Mouse (Mus musculus): Measurements from ENCODE around the gene Tex37. TPM values are rescaled to one million over a fixed set of nuclear protein-coding genes. Genes with fewer than 3 reads are reported as not detected.

Tex37 gene
- polyA plus RNA-seq, 1 experiment from 2014 or later = not detected

- no peak overlapping the region for H3K4me3 ChIP-seq
- H3K9me3 ChIP-seq (replicated peaks) = no peaks in the 10 kb centered on the region
- WGBS = 77% methylated on average over 5 of the region's 5 CpGs
- no peak overlapping the region for H3K27ac ChIP-seq (replicated peaks)
- DNase-seq (ENCODE audit: low spot score) = no peak
- no peaks in the 10 kb centered on the region for H3K27me3 ChIP-seq (ENCODE audit: low read depth, poor library complexity, severe bottlenecking)
- H3K36me3 ChIP-seq = peaks cover 8% of the 10 kb centered on the region
- peaks cover 18% of the 10 kb centered on the region for H3K4me1 ChIP-seq
Measured at GRCm38 (mm10) chr6:70874035-70874775, 44.5 kb downstream of the Tex37 start.

- Histone ChIP-seq H3K27me3 (ENCODE audit: low read depth, poor library complexity, severe bottlenecking) (no peaks in the 10 kb centered on the region), H3K9me3 (replicated peaks) (no peaks in the 10 kb centered on the region), H3K4me1 (peaks cover 13% of the 10 kb centered on the region), H3K4me3 (no peak overlapping the region), H3K36me3 (no peaks in the 10 kb centered on the region), H3K27ac (replicated peaks) (no peak overlapping the region)
- WGBS = 86% methylated on average over 7 of the region's 7 CpGs
- DNase-seq (ENCODE audit: low spot score) = no peak
Measured at GRCm38 (mm10) chr6:70872570-70872969, 46.2 kb downstream of the Tex37 start.

- Histone ChIP-seq H3K9me3 (replicated peaks) (no peaks in the 10 kb centered on the region), H3K36me3 (no peaks in the 10 kb centered on the region), H3K4me1 (peaks cover 12% of the 10 kb centered on the region; the same call in 1 of the 2 replicates), H3K27ac (replicated peaks) (no peak overlapping the region), H3K4me3 (no peak overlapping the region), H3K27me3 (ENCODE audit: low read depth, poor library complexity, severe bottlenecking) (no peaks in the 10 kb centered on the region)
- 85% methylated on average over 10 of the region's 10 CpGs for WGBS
- no peak for DNase-seq (ENCODE audit: low spot score)
Measured at GRCm38 (mm10) chr6:70872128-70872527, 46.6 kb downstream of the Tex37 start.

GRCm38 (mm10) chr6:70871511-70871980 lies 47.2 kb downstream of the Tex37 start:
- no peaks in the 10 kb centered on the region for H3K36me3 ChIP-seq
- WGBS = 88% methylated on average over 14 of the region's 14 CpGs
- no peak for DNase-seq (ENCODE audit: low spot score)
- no peaks in the 10 kb centered on the region for H3K9me3 ChIP-seq (replicated peaks)
- peaks cover 12% of the 10 kb centered on the region; the same call in 1 of the 2 replicates for H3K4me1 ChIP-seq
- no peak overlapping the region for H3K4me3 ChIP-seq
- no peak overlapping the region for H3K27ac ChIP-seq (replicated peaks)
- H3K27me3 ChIP-seq (ENCODE audit: low read depth, poor library complexity, severe bottlenecking) = no peaks in the 10 kb centered on the region

GRCm38 (mm10) chr6:70867297-70867696 lies 51.4 kb downstream of the Tex37 start:
- WGBS = 96% methylated on average over 9 of the region's 9 CpGs
- no peaks in the 10 kb centered on the region for H3K36me3 ChIP-seq
- H3K27ac ChIP-seq (replicated peaks) = no peak overlapping the region
- H3K4me1 ChIP-seq = peaks cover 8% of the 10 kb centered on the region; the same call in 1 of the 2 replicates
- H3K27me3 ChIP-seq (ENCODE audit: low read depth, poor library complexity, severe bottlenecking) = no peaks in the 10 kb centered on the region
- H3K9me3 ChIP-seq (replicated peaks) = no peaks in the 10 kb centered on the region
- DNase-seq (ENCODE audit: low spot score) = no peak
- H3K4me3 ChIP-seq = no peak overlapping the region

GRCm38 (mm10) chr6:70866761-70867160 lies 52.0 kb downstream of the Tex37 start:
- 89% methylated on average over 5 of the region's 5 CpGs for WGBS
- H3K27me3 ChIP-seq (ENCODE audit: low read depth, poor library complexity, severe bottlenecking) = no peaks in the 10 kb centered on the region

GRCm38 (mm10) chr6:70864285-70864684 lies 54.4 kb downstream of the Tex37 start:
- no peak for DNase-seq (ENCODE audit: low spot score)
- WGBS = 94% methylated on average over 6 of the region's 6 CpGs

More at GRCm38 (mm10) chr6:70866761-70867160, 52.0 kb downstream of the Tex37 start:
- Histone ChIP-seq H3K4me3 (no peak overlapping the region), H3K27ac (replicated peaks) (no peak overlapping the region), H3K4me1 (peaks cover 2% of the 10 kb centered on the region; the same call in 1 of the 2 replicates), H3K36me3 (0 out of 2 replicates have a peak, but pooled peaks cover 2% of the 10 kb centered on the region), H3K9me3 (replicated peaks) (no peaks in the 10 kb centered on the region)
- DNase-seq (ENCODE audit: low spot score) = no peak

More at GRCm38 (mm10) chr6:70864285-70864684, 54.4 kb downstream of the Tex37 start:
- Histone ChIP-seq H3K4me1 (no peaks in the 10 kb centered on the region), H3K4me3 (no peak overlapping the region), H3K36me3 (peaks cover 13% of the 10 kb centered on the region), H3K27me3 (ENCODE audit: low read depth, poor library complexity, severe bottlenecking) (no peaks in the 10 kb centered on the region), H3K9me3 (replicated peaks) (no peaks in the 10 kb centered on the region), H3K27ac (replicated peaks) (no peak overlapping the region)

Other genes starting within 250 kb of the Tex37 start
- gene Rpia, start 126.7 kb downstream of the Tex37 start, polyA plus RNA-seq (2016; fragmentation: Nextera tagmentation; extraction: Ambion mirVana) = 1.4 and 2.1 TPM in 2 replicates
- 8.0 and 8.8 TPM in 2 replicates for gene Eif2ak3, start 74.4 kb downstream of the Tex37 start, polyA plus RNA-seq (2016; fragmentation: Nextera tagmentation; extraction: Ambion mirVana)
- 0.10 TPM in 1 of 2 replicates, not detected in the other for gene Foxi3, start 37.6 kb upstream of the Tex37 start, polyA plus RNA-seq (2016; fragmentation: Nextera tagmentation; extraction: Ambion mirVana)
- gene Thnsl2, start 225.5 kb upstream of the Tex37 start, polyA plus RNA-seq (2016; fragmentation: Nextera tagmentation; extraction: Ambion mirVana) = 5.3 and 6.4 TPM in 2 replicates